Mouse (Mus musculus): ENCODE data around the gene Cox17. TPM values are rescaled to one million over a fixed set of nuclear protein-coding genes. Genes with fewer than 3 reads are reported as not detected.
A peak's percentile ranks its signal among the peaks of the same experiment; 100 is the strongest.

Gene Cox17
- polyA plus RNA-seq, 1 experiment from 2014 or later = 186 TPM

GRCm38 (mm10) chr16:38373439-38373838, 26.6 kb downstream of the Cox17 start:
- Histone ChIP-seq H3K36me3 (ENCODE audit: control insufficient read depth, insufficient read depth, low read length) (no peaks in the 10 kb centered on the region), H3K9ac (ENCODE audit: low read length) (no peak overlapping the region), H3K4me2 (ENCODE audit: low read depth, low read length) (no peak overlapping the region), H3K27me3 (ENCODE audit: control insufficient read depth, insufficient read depth, low read length) (no peaks in the 10 kb centered on the region), H3K27ac (ENCODE audit: low read length) (no peak overlapping the region), H3K9me3 (replicated peaks; ENCODE audit: control insufficient read depth, low read length) (no peaks in the 10 kb centered on the region), H3K4me3 (replicated peaks; ENCODE audit: low read length) (no peak overlapping the region), H3K4me1 (ENCODE audit: control insufficient read depth, insufficient read depth, low read length) (no peaks in the 10 kb centered on the region)
- WGBS = 77% methylated on average over 10 of the region's 10 CpGs
- ATAC-seq (ENCODE audit: insufficient read depth, low FRiP score) = no peak

- H3K4me3 ChIP-seq (replicated peaks; ENCODE audit: low read length) = no peak overlapping the region
- no peak for ATAC-seq (ENCODE audit: insufficient read depth, low FRiP score)
- H3K9me3 ChIP-seq (replicated peaks; ENCODE audit: control insufficient read depth, low read length) = no peaks in the 10 kb centered on the region
- no peaks in the 10 kb centered on the region for H3K27me3 ChIP-seq (ENCODE audit: control insufficient read depth, insufficient read depth, low read length)
- no peak overlapping the region for H3K4me2 ChIP-seq (ENCODE audit: low read depth, low read length)
- H3K9ac ChIP-seq (ENCODE audit: low read length) = no peak overlapping the region
- H3K27ac ChIP-seq (ENCODE audit: low read length) = no peak overlapping the region
- WGBS = 80% methylated on average over 16 of the region's 16 CpGs
- no peaks in the 10 kb centered on the region for H3K36me3 ChIP-seq (ENCODE audit: control insufficient read depth, insufficient read depth, low read length)
- no peaks in the 10 kb centered on the region for H3K4me1 ChIP-seq (ENCODE audit: control insufficient read depth, insufficient read depth, low read length)
Observed at GRCm38 (mm10) chr16:38373941-38374340, 27.1 kb downstream of the Cox17 start.

- 77% methylated on average over 10 of the region's 10 CpGs for WGBS
- Histone ChIP-seq H3K36me3 (ENCODE audit: control insufficient read depth, insufficient read depth, low read length) (no peaks in the 10 kb centered on the region), H3K27me3 (ENCODE audit: control insufficient read depth, insufficient read depth, low read length) (no peaks in the 10 kb centered on the region), H3K4me3 (replicated peaks; ENCODE audit: low read length) (no peak overlapping the region), H3K9me3 (replicated peaks; ENCODE audit: control insufficient read depth, low read length) (no peaks in the 10 kb centered on the region), H3K4me1 (ENCODE audit: control insufficient read depth, insufficient read depth, low read length) (no peaks in the 10 kb centered on the region), H3K27ac (ENCODE audit: low read length) (no peak overlapping the region), H3K9ac (ENCODE audit: low read length) (no peak overlapping the region), H3K4me2 (ENCODE audit: low read depth, low read length) (no peak overlapping the region)
- ATAC-seq (ENCODE audit: insufficient read depth, low FRiP score) = no peak
Observed at GRCm38 (mm10) chr16:38374379-38375140, 27.8 kb downstream of the Cox17 start.

- no peaks in the 10 kb centered on the region for H3K27me3 ChIP-seq (ENCODE audit: control insufficient read depth, insufficient read depth, low read length)
- WGBS = 81% methylated on average over 7 of the region's 7 CpGs
- no peak for ATAC-seq (ENCODE audit: insufficient read depth, low FRiP score)
Observed at GRCm38 (mm10) chr16:38375182-38375581, 28.4 kb downstream of the Cox17 start.

GRCm38 (mm10) chr16:38376163-38376840, 29.5 kb downstream of the Cox17 start:
- H3K27me3 ChIP-seq (ENCODE audit: control insufficient read depth, insufficient read depth, low read length) = no peaks in the 10 kb centered on the region
- WGBS = 31% methylated on average over 17 of the region's 17 CpGs
- peak overlapping the region; percentile 59 for H3K4me2 ChIP-seq (ENCODE audit: low read depth, low read length)
- ATAC-seq (ENCODE audit: insufficient read depth, low FRiP score) = peak; percentile 78
- H3K9ac ChIP-seq (ENCODE audit: low read length) = peak overlapping the region; percentile 74
- no peaks in the 10 kb centered on the region for H3K9me3 ChIP-seq (replicated peaks; ENCODE audit: control insufficient read depth, low read length)
- H3K4me3 ChIP-seq (replicated peaks; ENCODE audit: low read length) = peak overlapping the region; percentile 43
- no peaks in the 10 kb centered on the region for H3K36me3 ChIP-seq (ENCODE audit: control insufficient read depth, insufficient read depth, low read length)
- peak overlapping the region; percentile 42 for H3K27ac ChIP-seq (ENCODE audit: low read length)
- no peaks in the 10 kb centered on the region for H3K4me1 ChIP-seq (ENCODE audit: control insufficient read depth, insufficient read depth, low read length)

More at GRCm38 (mm10) chr16:38375182-38375581, 28.4 kb downstream of the Cox17 start:
- Histone ChIP-seq H3K36me3 (ENCODE audit: control insufficient read depth, insufficient read depth, low read length) (no peaks in the 10 kb centered on the region), H3K27ac (ENCODE audit: low read length) (no peak overlapping the region), H3K9me3 (replicated peaks; ENCODE audit: control insufficient read depth, low read length) (no peaks in the 10 kb centered on the region), H3K9ac (ENCODE audit: low read length) (no peak overlapping the region), H3K4me3 (replicated peaks; ENCODE audit: low read length) (no peak overlapping the region), H3K4me1 (ENCODE audit: control insufficient read depth, insufficient read depth, low read length) (no peaks in the 10 kb centered on the region), H3K4me2 (ENCODE audit: low read depth, low read length) (no peak overlapping the region)

- Histone ChIP-seq H3K9ac (ENCODE audit: low read length) (peak overlapping the region; percentile 74), H3K27ac (ENCODE audit: low read length) (peak overlapping the region; percentile 42), H3K27me3 (ENCODE audit: control insufficient read depth, insufficient read depth, low read length) (no peaks in the 10 kb centered on the region)
Observed at GRCm38 (mm10) chr16:38376841-38377249, 30.1 kb downstream of the Cox17 start.

GRCm38 (mm10) chr16:38377546-38377945, 30.8 kb downstream of the Cox17 start:
- Histone ChIP-seq H3K4me1 (ENCODE audit: control insufficient read depth, insufficient read depth, low read length) (no peaks in the 10 kb centered on the region), H3K36me3 (ENCODE audit: control insufficient read depth, insufficient read depth, low read length) (no peaks in the 10 kb centered on the region), H3K27me3 (ENCODE audit: control insufficient read depth, insufficient read depth, low read length) (no peaks in the 10 kb centered on the region), H3K9ac (ENCODE audit: low read length) (no peak overlapping the region), H3K27ac (ENCODE audit: low read length) (no peak overlapping the region), H3K4me2 (ENCODE audit: low read depth, low read length) (no peak overlapping the region), H3K9me3 (replicated peaks; ENCODE audit: control insufficient read depth, low read length) (no peaks in the 10 kb centered on the region), H3K4me3 (replicated peaks; ENCODE audit: low read length) (no peak overlapping the region)
- 83% methylated on average over 6 of the region's 6 CpGs for WGBS
- no peak for ATAC-seq (ENCODE audit: insufficient read depth, low FRiP score)

More at GRCm38 (mm10) chr16:38376841-38377249, 30.1 kb downstream of the Cox17 start:
- Histone ChIP-seq H3K9me3 (replicated peaks; ENCODE audit: control insufficient read depth, low read length) (no peaks in the 10 kb centered on the region), H3K4me2 (ENCODE audit: low read depth, low read length) (peak overlapping the region; percentile 59), H3K36me3 (ENCODE audit: control insufficient read depth, insufficient read depth, low read length) (no peaks in the 10 kb centered on the region), H3K4me3 (replicated peaks; ENCODE audit: low read length) (peak overlapping the region; percentile 43), H3K4me1 (ENCODE audit: control insufficient read depth, insufficient read depth, low read length) (no peaks in the 10 kb centered on the region)
- ATAC-seq (ENCODE audit: insufficient read depth, low FRiP score) = no peak
- 44% methylated on average over 8 of the region's 8 CpGs for WGBS

GRCm38 (mm10) chr16:38378591-38378990, 31.8 kb downstream of the Cox17 start:
- Histone ChIP-seq H3K4me1 (ENCODE audit: control insufficient read depth, insufficient read depth, low read length) (no peaks in the 10 kb centered on the region), H3K27me3 (ENCODE audit: control insufficient read depth, insufficient read depth, low read length) (no peaks in the 10 kb centered on the region), H3K9ac (ENCODE audit: low read length) (no peak overlapping the region), H3K4me2 (ENCODE audit: low read depth, low read length) (no peak overlapping the region), H3K4me3 (replicated peaks; ENCODE audit: low read length) (no peak overlapping the region), H3K9me3 (replicated peaks; ENCODE audit: control insufficient read depth, low read length) (no peaks in the 10 kb centered on the region), H3K27ac (ENCODE audit: low read length) (no peak overlapping the region), H3K36me3 (ENCODE audit: control insufficient read depth, insufficient read depth, low read length) (no peaks in the 10 kb centered on the region)
- 84% methylated on average over 6 of the region's 6 CpGs for WGBS
- ATAC-seq (ENCODE audit: insufficient read depth, low FRiP score) = no peak

GRCm38 (mm10) chr16:38379088-38379487, 32.3 kb downstream of the Cox17 start:
- Histone ChIP-seq H3K27ac (ENCODE audit: low read length) (no peak overlapping the region), H3K27me3 (ENCODE audit: control insufficient read depth, insufficient read depth, low read length) (no peaks in the 10 kb centered on the region), H3K36me3 (ENCODE audit: control insufficient read depth, insufficient read depth, low read length) (no peaks in the 10 kb centered on the region), H3K9ac (ENCODE audit: low read length) (no peak overlapping the region), H3K4me2 (ENCODE audit: low read depth, low read length) (no peak overlapping the region), H3K9me3 (replicated peaks; ENCODE audit: control insufficient read depth, low read length) (no peaks in the 10 kb centered on the region), H3K4me1 (ENCODE audit: control insufficient read depth, insufficient read depth, low read length) (no peaks in the 10 kb centered on the region), H3K4me3 (replicated peaks; ENCODE audit: low read length) (no peak overlapping the region)
- 29% methylated on average over 6 of the region's 6 CpGs for WGBS
- no peak for ATAC-seq (ENCODE audit: insufficient read depth, low FRiP score)

All from stomach, embryonic 16.5 days (tissue).